Mouse (Mus musculus) embryonic fibroblast, embryonic 13.5 days (primary cell): ENCODE data around the gene Tsacc.

Source experiments
- CTCF ChIP-seq: IDR thresholded peaks from 2 replicates; pipeline ENCODE4 v1.5.1; 2011; ENCODE audit warnings: mild to moderate bottlenecking, control low read depth, low read length, moderate library complexity, borderline replicate concordance; ENCODE audit not compliant: insufficient read depth
- POLR2A ChIP-seq: IDR thresholded peaks from 2 replicates; pipeline ENCODE4 v1.6.1; 2011; ENCODE audit warnings: low read depth, mild to moderate bottlenecking, control low read depth, low read length, moderate library complexity

DNA sequence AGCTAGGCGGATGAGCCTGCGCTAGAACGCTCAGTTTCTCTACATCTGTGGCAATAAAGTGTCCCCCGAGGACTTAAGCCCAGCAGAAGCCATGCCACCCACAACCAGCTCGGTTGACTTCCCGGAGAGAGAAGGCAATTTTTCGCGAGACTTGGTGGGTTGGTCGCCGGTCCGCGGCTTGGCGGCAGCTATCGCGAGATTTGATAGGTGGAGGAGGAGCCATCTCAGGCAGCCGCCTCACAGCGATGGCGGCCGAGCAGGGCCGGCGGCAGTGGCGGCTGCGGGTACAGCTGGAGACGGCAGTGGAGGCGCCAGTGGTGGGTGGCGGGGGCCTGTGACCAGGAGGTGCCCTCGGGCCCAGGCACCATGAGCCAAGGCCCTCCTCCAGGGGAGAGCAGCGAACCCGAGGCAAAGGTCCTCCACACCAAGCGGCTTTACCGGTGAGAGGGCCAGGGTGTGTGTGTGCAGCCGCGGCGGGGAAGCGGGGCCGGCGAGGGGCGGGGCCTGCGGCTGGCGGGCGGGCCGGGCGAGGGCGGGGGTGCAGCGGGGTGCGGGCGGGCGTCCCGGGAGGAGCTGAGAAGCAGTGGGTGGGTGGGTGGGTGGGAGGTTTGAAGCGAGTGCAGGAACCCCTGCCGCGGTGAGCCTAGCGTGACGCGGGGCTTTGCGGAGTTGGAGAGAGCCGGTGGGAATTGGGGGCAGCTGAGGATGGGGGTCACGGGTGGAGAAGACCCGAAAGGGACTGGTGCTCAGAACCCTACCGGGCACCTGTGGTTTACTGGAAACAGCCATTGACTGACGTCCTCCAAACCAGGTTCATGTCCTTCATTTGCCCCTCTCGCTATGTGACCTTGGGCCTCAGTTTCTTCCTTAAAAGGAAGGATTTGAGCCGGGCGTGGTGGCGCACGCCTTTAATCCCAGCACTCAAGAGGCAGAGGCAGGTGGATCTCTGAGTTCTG is 39.5 kb upstream of the Tsacc start, which contains the start of the genes Tmem79 and Smg5:
- TF ChIP-seq POLR2A (peak; percentile 94), CTCF (no peak)
